Mouse (Mus musculus) heart, embryonic 12.5 days (tissue): ENCODE data around the gene Ppcdc. TPM values are rescaled to one million over a fixed set of nuclear protein-coding genes. Genes with fewer than 3 reads are reported as not detected.
"Not testable (repeated sequence)": the region's sequence is repeated elsewhere in the genome, so short reads cannot be mapped to it uniquely, and the experiment has no call there.

Source experiments
- ATAC-seq: fragments of 200-750 bp; cut with Nextera tagmentation; 2 replicates; pipeline ENCODE4 v1.8.0; 2017; ENCODE audit warnings: moderate TSS enrichment, moderate library complexity; ENCODE audit not compliant: insufficient number of reproducible peaks, low FRiP score
- H3K27ac ChIP-seq: fragments of 300-500 bp; sonication (generic); 2 replicates; pipeline ENCODE4 v1.5.1; 2016; ENCODE audit warnings: mild to moderate bottlenecking, moderate library complexity; ENCODE audit not compliant: poor library complexity, severe bottlenecking
- H3K27me3 ChIP-seq: fragments of 300-500 bp; sonication (generic); replicated peaks from 2 replicates; pipeline ENCODE4 v1.6.1; 2016; ENCODE audit warnings: mild to moderate bottlenecking, moderate library complexity
- H3K36me3 ChIP-seq: fragments of 300-500 bp; sonication (generic); 2 replicates; pipeline ENCODE4 v1.6.1; 2016; ENCODE audit warnings: mild to moderate bottlenecking, moderate library complexity
- H3K4me1 ChIP-seq: fragments of 300-500 bp; sonication (generic); replicated peaks from 2 replicates; pipeline ENCODE4 v1.6.1; 2016; ENCODE audit warnings: mild to moderate bottlenecking
- H3K4me2 ChIP-seq: fragments of 300-500 bp; sonication (generic); 2 replicates; pipeline ENCODE4 v1.6.1; 2016; ENCODE audit warnings: mild to moderate bottlenecking, moderate library complexity
- H3K4me3 ChIP-seq: fragments of 300-500 bp; sonication (generic); 2 replicates; pipeline ENCODE4 v1.5.1; 2016; ENCODE audit warnings: mild to moderate bottlenecking
- H3K9ac ChIP-seq: fragments of 300-500 bp; sonication (generic); 2 replicates; pipeline ENCODE4 v1.6.1; 2016; ENCODE audit warnings: mild to moderate bottlenecking, moderate library complexity
- H3K9me3 ChIP-seq: fragments of 300-500 bp; sonication (generic); replicated peaks from 2 replicates; pipeline ENCODE4 v1.6.1; 2016; ENCODE audit warnings: mild to moderate bottlenecking, moderate library complexity
- WGBS: fragments of 180-500 bp; shearing (Covaris S2); methylation state at CpG from one replicate; pipeline ENCODE4 v1.1.7; 2016; 5-methylcytosine and 5-hydroxymethylcytosine counted together
- polyA plus RNA-seq: library from polyadenylated mRNA; unstranded; fragments of >200 nt; fragmentation: Nextera tagmentation; extraction: Ambion mirVana; gene quantifications from 2 replicates; pipeline ENCODE4 v1.2.1, GENCODE M21; 2016

The Ppcdc gene
- polyA plus RNA-seq, 1 experiment from 2014 or later, result 20.2 TPM

- H3K4me1 ChIP-seq, result peaks cover 51% of the 10 kb centered on the region
- no peak overlapping the region for H3K4me2 ChIP-seq
- no peaks in the 10 kb centered on the region; the same call in 1 of the 2 replicates for H3K36me3 ChIP-seq
- no peak overlapping the region for H3K4me3 ChIP-seq
- H3K9me3 ChIP-seq, result no peaks in the 10 kb centered on the region
- H3K27me3 ChIP-seq, result no peaks in the 10 kb centered on the region
- no peak overlapping the region for H3K27ac ChIP-seq
- H3K9ac ChIP-seq, result no peak overlapping the region
- no peak for ATAC-seq
- WGBS, result 38% methylated on average over 4 of the region's 4 CpGs
Observed at GRCm38 (mm10) chr9:57428391-57428790, 11.5 kb downstream of the Ppcdc start.

GRCm38 (mm10) chr9:57427937-57428336 is 12.0 kb downstream of the Ppcdc start:
- WGBS, result 65% methylated on average over 4 of the region's 4 CpGs
- Histone ChIP-seq H3K27ac (no peak overlapping the region), H3K9ac (no peak overlapping the region), H3K4me1 (peaks cover 47% of the 10 kb centered on the region), H3K9me3 (no peaks in the 10 kb centered on the region), H3K4me3 (no peak overlapping the region), H3K4me2 (no peak overlapping the region), H3K36me3 (no peaks in the 10 kb centered on the region; the same call in 1 of the 2 replicates), H3K27me3 (no peaks in the 10 kb centered on the region)
- no peak for ATAC-seq

- 88% methylated on average over 4 of the region's 4 CpGs for WGBS
- H3K9me3 ChIP-seq, H3K4me3 ChIP-seq, H3K36me3 ChIP-seq, H3K27ac ChIP-seq, H3K4me2 ChIP-seq, H3K9ac ChIP-seq, ATAC-seq, H3K27me3 ChIP-seq: not testable (repeated sequence)
- H3K4me1 ChIP-seq, result peaks cover 39% of the 10 kb centered on the region
Observed at GRCm38 (mm10) chr9:57427123-57427522, 12.8 kb downstream of the Ppcdc start.

GRCm38 (mm10) chr9:57425116-57425515 is 14.8 kb downstream of the Ppcdc start:
- Histone ChIP-seq H3K9me3 (no peaks in the 10 kb centered on the region), H3K4me3 (no peak overlapping the region), H3K4me2 (no peak overlapping the region), H3K36me3 (no peaks in the 10 kb centered on the region; the same call in 1 of the 2 replicates), H3K9ac (no peak overlapping the region), H3K27me3 (no peaks in the 10 kb centered on the region), H3K4me1 (peaks cover 58% of the 10 kb centered on the region), H3K27ac (peak overlapping the region; percentile 59)
- peak; percentile 37; the same call in 1 of the 2 replicates for ATAC-seq
- WGBS, result 57% methylated on average over 3 of the region's 3 CpGs

GRCm38 (mm10) chr9:57424066-57424465 is 15.9 kb downstream of the Ppcdc start:
- ATAC-seq, result no peak
- H3K9me3 ChIP-seq, result no peaks in the 10 kb centered on the region
- H3K27ac ChIP-seq, result no peak overlapping the region
- no peaks in the 10 kb centered on the region; the same call in 1 of the 2 replicates for H3K36me3 ChIP-seq
- peaks cover 64% of the 10 kb centered on the region for H3K4me1 ChIP-seq
- no peak overlapping the region for H3K4me3 ChIP-seq
- H3K27me3 ChIP-seq, result no peaks in the 10 kb centered on the region
- H3K9ac ChIP-seq, result no peak overlapping the region
- WGBS, result 30% methylated on average over 6 of the region's 6 CpGs
- H3K4me2 ChIP-seq, result no peak overlapping the region

GRCm38 (mm10) chr9:57421688-57422111 is 18.2 kb downstream of the Ppcdc start:
- H3K36me3 ChIP-seq, result no peaks in the 10 kb centered on the region; the same call in 1 of the 2 replicates
- H3K9me3 ChIP-seq, result no peaks in the 10 kb centered on the region
- no peak overlapping the region for H3K4me3 ChIP-seq
- H3K27me3 ChIP-seq, result no peaks in the 10 kb centered on the region
- no peak overlapping the region for H3K4me2 ChIP-seq
- peak overlapping the region; percentile 83 for H3K27ac ChIP-seq
- no peak overlapping the region for H3K9ac ChIP-seq
- WGBS, result 38% methylated on average over 5 of the region's 5 CpGs
- ATAC-seq, result no peak
- H3K4me1 ChIP-seq, result peaks cover 48% of the 10 kb centered on the region

GRCm38 (mm10) chr9:57421121-57421571 is 18.8 kb downstream of the Ppcdc start:
- 30% methylated on average over 9 of the region's 9 CpGs for WGBS
- peak; percentile 70 for ATAC-seq
- H3K4me3 ChIP-seq, result no peak overlapping the region
- H3K4me2 ChIP-seq, result peak overlapping the region; percentile 50
- no peaks in the 10 kb centered on the region for H3K9me3 ChIP-seq
- no peaks in the 10 kb centered on the region for H3K27me3 ChIP-seq
- peak overlapping the region; percentile 32; the same call in 1 of the 2 replicates for H3K9ac ChIP-seq
- H3K27ac ChIP-seq, result peak overlapping the region; percentile 83
- no peaks in the 10 kb centered on the region; the same call in 1 of the 2 replicates for H3K36me3 ChIP-seq
- peaks cover 48% of the 10 kb centered on the region for H3K4me1 ChIP-seq

- no peak overlapping the region for H3K4me3 ChIP-seq
- peak overlapping the region; percentile 32 for H3K9ac ChIP-seq
- H3K36me3 ChIP-seq, result no peaks in the 10 kb centered on the region
- no peaks in the 10 kb centered on the region for H3K9me3 ChIP-seq
- peak overlapping the region; percentile 50 for H3K4me2 ChIP-seq
- no peaks in the 10 kb centered on the region for H3K27me3 ChIP-seq
- peaks cover 48% of the 10 kb centered on the region for H3K4me1 ChIP-seq
- ATAC-seq, result peak; percentile 89
- peak overlapping the region; percentile 83 for H3K27ac ChIP-seq
- WGBS, result 8% methylated on average over 20 of the region's 20 CpGs
Observed at GRCm38 (mm10) chr9:57420321-57421120, 19.4 kb downstream of the Ppcdc start.

- peaks cover 5% of the 10 kb centered on the region; the same call in 1 of the 2 replicates for H3K36me3 ChIP-seq
- ATAC-seq, result no peak
- H3K27ac ChIP-seq, result peak overlapping the region; percentile 83
- peaks cover 39% of the 10 kb centered on the region for H3K4me1 ChIP-seq
- H3K4me3 ChIP-seq, result no peak overlapping the region
- H3K27me3 ChIP-seq, result no peaks in the 10 kb centered on the region
- H3K9ac ChIP-seq, result peak overlapping the region; percentile 32; the same call in 1 of the 2 replicates
- no peaks in the 10 kb centered on the region for H3K9me3 ChIP-seq
- H3K4me2 ChIP-seq, result peak overlapping the region; percentile 50
- WGBS, result 73% methylated on average over 16 of the region's 16 CpGs
Observed at GRCm38 (mm10) chr9:57419521-57420267, 20.2 kb downstream of the Ppcdc start.

GRCm38 (mm10) chr9:57417341-57417740 is 22.6 kb downstream of the Ppcdc start:
- H3K36me3 ChIP-seq, result peaks cover 17% of the 10 kb centered on the region

More at GRCm38 (mm10) chr9:57417341-57417740, 22.6 kb downstream of the Ppcdc start:
- Histone ChIP-seq H3K4me1 (peaks cover 31% of the 10 kb centered on the region), H3K27ac (no peak overlapping the region), H3K4me3 (no peak overlapping the region), H3K9me3 (no peaks in the 10 kb centered on the region), H3K27me3 (no peaks in the 10 kb centered on the region), H3K9ac (no peak overlapping the region), H3K4me2 (no peak overlapping the region)
- 70% methylated on average over 8 of the region's 8 CpGs for WGBS
- no peak for ATAC-seq
